Mouse (Mus musculus) E14TG2a.4 (cell line): ENCODE data around the gene Mrpl37.

Source experiments
- CTCF ChIP-seq: conservative IDR thresholded peaks from 2 replicates; pipeline ENCODE4 v1.5.1; 2014; ENCODE audit warnings: low read length
- POU5F1 ChIP-seq: IDR thresholded peaks from 2 replicates; pipeline ENCODE4 v1.6.1; 2014; ENCODE audit warnings: low read length, borderline replicate concordance

DNA sequence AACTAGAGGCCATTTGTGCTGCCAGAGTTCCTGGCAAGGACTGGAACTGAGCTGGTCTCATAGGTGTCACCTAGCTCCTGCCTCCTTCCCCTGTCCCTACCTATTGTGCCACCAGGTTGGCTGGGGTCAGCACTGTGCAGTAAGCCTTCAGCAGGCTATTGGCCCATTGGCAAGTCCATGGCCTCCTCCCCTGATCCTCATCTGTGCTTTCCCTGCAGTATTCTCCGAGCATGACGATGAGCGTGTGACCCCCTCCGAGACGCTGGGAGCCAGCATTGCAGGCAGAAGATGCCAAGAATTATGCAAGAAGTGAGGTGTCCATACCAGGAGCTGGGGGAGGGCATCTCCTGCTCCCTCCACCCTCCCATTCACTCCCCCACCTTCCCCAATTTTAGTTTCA, 18.9 kb downstream of the Mrpl37 start:
- no peak for TF ChIP-seq CTCF
- TF ChIP-seq POU5F1, result no peak
